Mouse (Mus musculus): ENCODE measurements around the gene Aldh18a1.

The Aldh18a1 gene

GRCm38 (mm10) chr19:40589530-40589880, 1.2 kb upstream of the Aldh18a1 start:
- in situ Hi-C loops (cut with MboI; ENCODE audit: low pct_unique_long_range_greater_than_20kb in 1 of 2, low sequenced_read_pairs in 2 of 2, unreplicated experiment in 1 of 2), result loop anchor here in 1 of 2 experiments (10.0 kb wide), 1 partner anchor 1645 kb away; no protein-coding TSS in a partner anchor

GRCm38 (mm10) chr19:40588847-40589529, 725 bp upstream of the Aldh18a1 start:
- in situ Hi-C loops (cut with MboI; ENCODE audit: low pct_unique_long_range_greater_than_20kb in 1 of 2, low sequenced_read_pairs in 2 of 2, unreplicated experiment in 1 of 2), result loop anchor here in 1 of 2 experiments (10.0 kb wide), 1 partner anchor 1644 kb away; no protein-coding TSS in a partner anchor

GRCm38 (mm10) chr19:40587491-40588292, 571 bp downstream of the Aldh18a1 start:
- in situ Hi-C loops (cut with MboI; ENCODE audit: low pct_unique_long_range_greater_than_20kb in 1 of 2, low sequenced_read_pairs in 2 of 2, unreplicated experiment in 1 of 2), result loop anchor here in 1 of 2 experiments (10.0 kb wide), 1 partner anchor 1643 kb away; no protein-coding TSS in a partner anchor

DNA sequence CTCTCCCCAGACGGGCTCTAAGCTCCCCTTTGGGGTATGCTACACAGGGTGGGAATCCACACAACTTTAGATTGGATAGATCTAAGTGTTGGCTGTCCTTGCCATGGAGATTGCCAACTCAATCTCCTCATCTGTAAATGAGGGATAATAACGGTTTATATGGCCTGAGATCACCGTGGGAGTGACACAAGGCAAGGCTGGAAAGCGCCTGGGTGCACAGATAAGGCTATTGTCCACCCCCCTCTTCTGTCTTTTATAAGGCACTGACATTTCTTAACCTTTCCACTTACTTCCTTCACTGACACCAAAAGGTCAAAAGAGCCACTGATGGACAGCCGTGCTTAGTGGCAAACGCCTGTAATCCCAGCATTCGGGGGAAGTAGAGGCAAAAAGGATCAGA, 1.4 kb downstream of the Aldh18a1 start:
- in situ Hi-C loops (cut with MboI; ENCODE audit: low pct_unique_long_range_greater_than_20kb in 1 of 2, low sequenced_read_pairs in 2 of 2, unreplicated experiment in 1 of 2), result loop anchor here in 1 of 2 experiments (10.0 kb wide), 1 partner anchor 1642 kb away; no protein-coding TSS in a partner anchor

DNA sequence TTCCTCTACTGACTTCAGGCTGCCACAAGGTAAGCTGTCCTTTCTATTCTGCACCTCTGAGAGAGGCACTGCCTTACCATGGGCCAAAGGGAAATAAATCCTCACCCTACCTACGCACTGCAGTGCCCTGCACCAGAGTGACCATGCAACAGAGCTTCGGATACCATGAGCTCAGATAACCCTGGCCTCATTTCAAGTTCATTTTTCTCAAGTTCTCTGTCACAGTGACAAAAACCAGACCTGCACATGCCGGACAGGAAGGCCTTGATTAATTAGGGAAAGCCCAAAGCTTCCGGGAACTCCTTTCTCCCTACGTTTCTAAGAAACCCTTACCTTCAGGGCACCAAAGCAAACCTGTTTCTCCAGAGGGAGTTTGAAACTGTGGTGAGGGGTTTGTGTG, 6.6 kb downstream of the Aldh18a1 start:
- in situ Hi-C loops (cut with MboI; ENCODE audit: low pct_unique_long_range_greater_than_20kb in 1 of 2, low sequenced_read_pairs in 2 of 2, unreplicated experiment in 1 of 2), result loop anchor here in 1 of 2 experiments (10.0 kb wide), 1 partner anchor 1637 kb away; no protein-coding TSS in a partner anchor

- in situ Hi-C loops (cut with MboI; ENCODE audit: low pct_unique_long_range_greater_than_20kb in 1 of 2, low sequenced_read_pairs in 2 of 2, unreplicated experiment in 1 of 2), result loop anchor here in 1 of 2 experiments (10.0 kb wide), 1 partner anchor 1636 kb away; no protein-coding TSS in a partner anchor
Observed at GRCm38 (mm10) chr19:40580902-40581301, 7.4 kb downstream of the Aldh18a1 start.

GRCm38 (mm10) chr19:40575438-40575837, 12.8 kb downstream of the Aldh18a1 start:
- in situ Hi-C loops (cut with MboI; ENCODE audit: low pct_unique_long_range_greater_than_20kb in 1 of 2, low sequenced_read_pairs in 2 of 2, unreplicated experiment in 1 of 2), result no loop called here

- in situ Hi-C loops (cut with MboI; ENCODE audit: low pct_unique_long_range_greater_than_20kb in 1 of 2, low sequenced_read_pairs in 2 of 2, unreplicated experiment in 1 of 2), result loop anchor here in 1 of 2 experiments (25.0 kb wide), 1 partner anchor 1633 kb away; the partner anchor contains the start of gene Hells
Observed at GRCm38 (mm10) chr19:40570726-40571125, 17.5 kb downstream of the Aldh18a1 start.

GRCm38 (mm10) chr19:40567616-40568015, 20.6 kb downstream of the Aldh18a1 start:
- in situ Hi-C loops (cut with MboI; ENCODE audit: low pct_unique_long_range_greater_than_20kb in 1 of 2, low sequenced_read_pairs in 2 of 2, unreplicated experiment in 1 of 2), result loop anchor here in 1 of 2 experiments (25.0 kb wide), 1 partner anchor 1630 kb away; the partner anchor contains the start of gene Hells

DNA sequence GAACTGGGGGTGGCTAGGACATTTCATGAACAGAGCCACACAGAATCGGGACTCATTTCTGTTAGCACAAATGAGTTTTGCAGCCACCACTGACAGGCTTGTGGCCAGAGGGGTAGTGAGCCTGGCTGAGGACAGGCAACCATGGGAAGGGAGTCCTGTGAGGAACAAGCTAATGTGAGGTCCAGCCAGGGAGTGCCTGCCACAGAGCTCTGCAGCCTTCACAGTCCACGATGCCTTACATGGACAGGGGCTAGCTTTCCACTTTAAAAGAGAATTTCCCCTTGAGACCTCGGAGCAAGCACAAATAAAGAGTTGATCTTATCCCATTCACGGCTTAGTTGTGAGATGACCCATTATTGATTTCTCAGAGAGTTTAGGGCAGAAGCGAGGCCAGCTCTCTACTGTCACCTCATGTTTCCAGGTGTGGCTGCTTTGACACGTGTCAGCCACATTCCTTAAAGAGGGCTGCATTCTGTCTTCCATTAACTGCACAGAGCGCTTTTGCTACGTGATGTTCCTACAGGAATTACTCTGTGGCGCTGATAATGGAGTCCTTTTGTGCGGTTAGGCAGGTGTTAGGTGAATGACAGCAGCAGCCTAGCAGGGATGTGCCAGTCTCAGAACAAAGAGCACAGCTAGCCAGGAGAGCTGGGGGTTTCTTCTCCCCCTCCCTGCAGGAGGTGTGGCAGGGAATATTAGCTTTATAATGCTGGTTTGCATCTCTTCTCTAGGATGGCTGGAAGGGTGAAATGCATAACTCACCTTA, 24.2 kb downstream of the Aldh18a1 start:
- in situ Hi-C loops (cut with MboI; ENCODE audit: low pct_unique_long_range_greater_than_20kb in 1 of 2, low sequenced_read_pairs in 2 of 2, unreplicated experiment in 1 of 2), result loop anchor here in 1 of 2 experiments (25.0 kb wide), 1 partner anchor 1627 kb away; the partner anchor contains the start of gene Hells

- in situ Hi-C loops (cut with MboI; ENCODE audit: low pct_unique_long_range_greater_than_20kb in 1 of 2, low sequenced_read_pairs in 2 of 2, unreplicated experiment in 1 of 2), result loop anchor here in 1 of 2 experiments (25.0 kb wide), 1 partner anchor 1624 kb away; the partner anchor contains the start of gene Hells
Observed at GRCm38 (mm10) chr19:40561521-40561920, 26.7 kb downstream of the Aldh18a1 start.

- in situ Hi-C loops (cut with MboI; ENCODE audit: low pct_unique_long_range_greater_than_20kb in 1 of 2, low sequenced_read_pairs in 2 of 2, unreplicated experiment in 1 of 2), result loop anchor here in 1 of 2 experiments (25.0 kb wide), 1 partner anchor 1619 kb away; the partner anchor contains the start of gene Hells
Observed at GRCm38 (mm10) chr19:40556029-40556428, 32.2 kb downstream of the Aldh18a1 start.

DNA sequence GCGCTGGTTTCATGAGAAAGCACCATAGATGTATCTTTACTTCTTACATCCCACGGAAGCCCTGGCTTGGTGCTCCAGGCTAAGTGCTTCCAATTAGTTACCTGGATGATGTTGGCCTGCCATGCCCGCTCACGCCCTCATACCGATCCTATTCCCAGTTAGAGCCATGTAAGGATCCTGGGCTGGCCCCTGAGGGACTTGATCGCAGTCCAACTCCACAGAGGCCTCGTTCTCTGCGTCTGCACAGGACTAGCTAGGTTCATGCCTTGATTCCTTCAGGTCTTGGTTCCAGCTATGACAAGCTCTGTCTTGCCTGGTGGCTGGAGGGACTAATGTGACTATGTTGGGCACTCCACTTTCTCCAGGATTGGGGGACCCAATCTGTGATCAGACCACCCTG, 33.1 kb downstream of the Aldh18a1 start:
- in situ Hi-C loops (cut with MboI; ENCODE audit: low pct_unique_long_range_greater_than_20kb in 1 of 2, low sequenced_read_pairs in 2 of 2, unreplicated experiment in 1 of 2), result loop anchor here in 1 of 2 experiments (25.0 kb wide), 1 partner anchor 1618 kb away; the partner anchor contains the start of gene Hells

DNA sequence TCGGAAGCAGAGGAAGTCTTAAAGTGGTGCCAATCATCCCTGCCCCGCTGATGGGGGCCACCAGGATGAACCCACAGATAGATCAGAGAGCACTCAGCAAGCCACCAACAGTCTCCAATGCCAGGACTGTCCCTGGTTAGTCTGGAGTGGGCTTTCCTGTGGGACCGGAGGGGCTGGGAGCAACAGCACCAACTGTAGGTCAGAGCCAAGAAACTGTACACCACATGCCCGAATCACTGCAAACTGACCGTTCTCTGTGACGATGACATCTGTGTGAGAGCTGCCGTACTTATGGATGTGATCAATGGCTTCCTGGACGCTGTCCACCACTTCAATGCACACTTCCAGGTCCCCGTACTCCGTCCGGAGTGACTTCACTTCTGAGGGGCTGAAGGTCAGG, 33.9 kb downstream of the Aldh18a1 start:
- in situ Hi-C loops (cut with MboI; ENCODE audit: low pct_unique_long_range_greater_than_20kb in 1 of 2, low sequenced_read_pairs in 2 of 2, unreplicated experiment in 1 of 2), result loop anchor here in 1 of 2 experiments (25.0 kb wide), 1 partner anchor 1617 kb away; the partner anchor contains the start of gene Hells

- in situ Hi-C loops (cut with MboI; ENCODE audit: low pct_unique_long_range_greater_than_20kb in 1 of 2, low sequenced_read_pairs in 2 of 2, unreplicated experiment in 1 of 2), result loop anchor here in 1 of 2 experiments (25.0 kb wide), 1 partner anchor 1617 kb away; the partner anchor contains the start of gene Hells
Observed at GRCm38 (mm10) chr19:40553849-40554248, 34.4 kb downstream of the Aldh18a1 start.

DNA sequence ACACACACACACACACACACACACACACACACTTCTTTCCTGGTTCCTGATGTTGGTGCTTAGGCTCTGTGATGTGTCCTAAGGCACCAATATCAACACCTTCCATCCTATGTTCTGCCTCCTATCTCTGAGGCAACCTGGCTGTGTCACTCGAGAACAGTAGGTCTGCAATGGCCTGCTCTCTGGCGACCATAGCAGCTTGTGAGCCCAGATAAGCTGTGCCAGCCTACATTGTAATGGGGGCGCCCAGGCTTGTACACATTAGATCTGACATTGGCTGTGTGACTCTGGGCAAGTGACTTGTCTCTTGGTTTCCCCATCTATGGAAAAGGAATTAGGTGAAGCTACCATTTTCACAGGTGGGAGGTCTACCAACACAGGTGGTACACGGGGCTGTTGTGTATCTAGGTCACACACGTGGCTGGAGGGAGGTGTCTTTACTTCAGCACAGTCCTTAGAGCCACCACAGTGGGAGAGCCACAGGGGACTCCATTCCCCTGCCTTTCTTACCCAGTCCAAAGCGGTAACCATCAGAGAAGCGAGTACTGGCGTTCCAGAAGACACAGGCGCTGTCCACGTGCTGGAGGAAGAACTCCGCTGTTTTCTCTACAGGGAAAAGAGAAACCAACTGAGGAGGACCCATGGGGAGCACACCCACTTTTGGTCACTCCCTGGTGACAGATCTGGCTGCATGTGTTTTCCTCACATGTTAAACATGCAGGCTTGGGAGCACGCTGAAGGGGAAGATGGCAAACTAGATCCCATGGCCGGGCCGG, 35.1 kb downstream of the Aldh18a1 start:
- in situ Hi-C loops (cut with MboI; ENCODE audit: low pct_unique_long_range_greater_than_20kb in 1 of 2, low sequenced_read_pairs in 2 of 2, unreplicated experiment in 1 of 2), result loop anchor here in 1 of 2 experiments (25.0 kb wide), 1 partner anchor 1616 kb away; the partner anchor contains the start of gene Hells
